Mouse (Mus musculus): ENCODE data around the gene Ferd3l.

DNA sequence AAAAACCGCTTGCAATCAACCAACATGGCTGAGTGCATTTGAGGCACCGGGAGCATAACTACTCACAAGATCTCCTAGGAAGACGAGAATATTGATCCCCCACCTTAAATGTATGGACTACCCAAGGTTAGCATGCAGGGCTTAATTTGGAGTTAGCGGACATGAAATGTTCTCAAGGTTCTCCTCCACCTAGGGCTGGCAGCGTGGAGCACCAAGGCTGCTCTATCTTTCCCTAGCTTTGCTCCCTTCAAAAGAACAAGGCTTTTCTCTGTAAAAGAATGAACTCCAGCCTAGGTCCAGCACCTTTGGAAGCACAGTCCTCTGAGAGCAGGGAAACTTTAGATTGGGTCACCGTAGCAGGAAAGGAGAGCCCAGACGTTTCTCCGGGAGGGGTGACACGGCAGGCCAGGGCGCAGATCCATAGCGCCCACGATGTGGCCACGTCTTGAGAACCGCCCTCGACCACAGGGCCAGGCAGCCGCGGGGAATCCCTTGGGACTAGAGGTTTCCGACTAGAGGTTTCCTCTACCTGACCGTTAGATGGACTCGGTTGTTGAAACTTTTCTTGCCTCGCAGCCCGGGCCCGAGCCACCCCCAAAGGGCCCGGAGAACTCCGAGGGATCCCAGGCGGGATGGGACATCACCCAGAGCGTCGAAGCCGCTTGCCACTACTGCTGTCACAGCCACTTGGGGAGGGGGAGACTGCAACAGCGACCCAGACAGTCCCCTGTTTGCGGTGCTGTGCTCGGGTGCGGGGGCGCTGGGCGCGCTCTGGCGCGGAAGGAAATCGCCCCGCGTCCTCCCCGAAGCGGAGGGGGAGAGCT lies 28.6 kb downstream of the Ferd3l start:
- TF ChIP-seq CTCF (conservative IDR thresholded peaks at IDR 0.05; ENCODE audit: insufficient read depth, insufficient read length, low read depth, low read length) (no peak), POLR2A (IDR thresholded peaks at IDR 0.05; ENCODE audit: low read depth, low read length) (no peak)
